Mouse (Mus musculus): ENCODE results near the gene Slc33a1. TPM values are rescaled to one million over a fixed set of nuclear protein-coding genes. Genes with fewer than 3 reads are reported as not detected.

Gene Slc33a1
- polyA plus RNA-seq, 1 experiment from 2014 or later: 45.2 TPM

GRCm38 (mm10) chr3:63892154-63892553 lies 72.4 kb downstream of the Slc33a1 start:
- Histone ChIP-seq H3K4me3 (replicated peaks; ENCODE audit: low read depth, low read length) (no peak overlapping the region), H3K4me2 (ENCODE audit: low read length) (no peak overlapping the region), H3K9me3 (replicated peaks; ENCODE audit: low read length) (no peaks in the 10 kb centered on the region), H3K36me3 (ENCODE audit: insufficient read depth, low read length) (no peaks in the 10 kb centered on the region), H3K9ac (ENCODE audit: low read depth, low read length) (no peak overlapping the region), H3K27ac (no peak overlapping the region), H3K27me3 (ENCODE audit: insufficient read depth, low read length) (no peaks in the 10 kb centered on the region), H3K4me1 (replicated peaks; ENCODE audit: insufficient read depth, low read length) (0 out of 2 replicates have a peak, but pooled peaks cover 2% of the 10 kb centered on the region)
- TF ChIP-seq CTCF (IDR thresholded peaks at IDR 0.05; ENCODE audit: low read depth): no peak
- no peak for DNase-seq (ENCODE audit: low spot score)
- no peak for ATAC-seq (replicated peaks; ENCODE audit: low FRiP score, low read depth)
- WGBS: 40% methylated on average over 3 of the region's 3 CpGs

Other genes with a start within 250 kb of the Slc33a1 start
- 5.3 and 6.2 TPM in 2 replicates for gene Plch1, start 65.3 kb downstream of the Slc33a1 start, polyA plus RNA-seq (2015; fragmentation: Nextera tagmentation; extraction: Ambion mirVana)
- 4.4 and 6.4 TPM in 2 replicates for gene E130311K13Rik, start 35.3 kb downstream of the Slc33a1 start, polyA plus RNA-seq (2015; fragmentation: Nextera tagmentation; extraction: Ambion mirVana)
- gene Gmps, start 11.3 kb upstream of the Slc33a1 start, polyA plus RNA-seq (2015; fragmentation: Nextera tagmentation; extraction: Ambion mirVana): 31.4 and 36.4 TPM in 2 replicates
- 0.05 and 0.09 TPM in 2 replicates for gene Vmn2r1, start 116.8 kb upstream of the Slc33a1 start, polyA plus RNA-seq (2015; fragmentation: Nextera tagmentation; extraction: Ambion mirVana)
- not detected in 2 replicates for gene Vmn2r2, start 177.2 kb upstream of the Slc33a1 start, polyA plus RNA-seq (2015; fragmentation: Nextera tagmentation; extraction: Ambion mirVana)